8 mouse cellular contexts compared by ENCODE assay signal in the genomic region with DNA sequence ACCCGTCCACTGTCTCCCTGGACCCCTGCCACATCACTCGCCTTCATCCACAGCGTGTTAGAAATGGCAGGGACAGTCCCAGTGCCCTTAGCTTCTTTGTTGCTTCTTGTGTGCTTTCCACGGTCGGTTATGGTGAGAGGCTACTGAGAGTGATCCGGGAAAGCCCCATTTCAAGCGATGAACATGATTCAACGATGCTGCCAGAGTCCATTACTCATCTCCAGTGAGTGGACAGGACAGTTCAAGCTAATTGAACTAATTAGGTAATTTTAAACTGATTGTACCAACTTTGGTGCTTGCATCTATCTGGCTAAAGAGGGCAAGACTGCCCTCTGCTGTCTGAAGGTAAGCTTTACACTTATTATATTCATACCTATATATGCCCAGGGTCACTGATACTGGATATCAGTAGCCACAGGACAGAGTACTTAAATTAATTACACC. TPM values are rescaled to one million over a fixed set of nuclear protein-coding genes. Genes with fewer than 3 reads are reported as not detected.
A peak's percentile ranks its signal among the peaks of the same experiment; 100 is the strongest.
DNase-seq lines count a peak whose midpoint lies in the region.

No protein-coding gene starts in this region.

- no peaks in the 10 kb centered on the region for H3K9me3 ChIP-seq in hindbrain, embryonic 10.5 days

- H3K4me3 ChIP-seq in hindbrain, embryonic 10.5 days = no peak overlapping the region

- no peak overlapping the region for H3K27ac ChIP-seq in hindbrain, embryonic 10.5 days

- peak; percentile 47 for DNase-seq in kidney, adult 9 months
- no peak for DNase-seq in kidney, adult 11 months
- peak; percentile 57 for DNase-seq in CD4-positive, CD25-positive, alpha-beta regulatory T cell, adult 2 months (ENCODE audit: low read depth, low spot score)
- peak; percentile 20 for DNase-seq in brain, embryonic 18.5 days (ENCODE audit: low read depth, low spot score)
- peak; percentile 14 for DNase-seq in hindbrain, embryonic 10.5 days (ENCODE audit: low spot score)
- DNase-seq in mesoderm, embryonic 11.5 days (ENCODE audit: low read depth, low spot score) = peak; percentile 58
- DNase-seq in urinary bladder, postnatal 4 days (ENCODE audit: low spot score in 2 of 2) = no peak
- DNase-seq in gastrocnemius, postnatal 14 days = no peak

- intact Hi-C loops in gastrocnemius, postnatal 14 days (cut with DNase I; ENCODE audit: low total_unique reads) = loop anchor here (5.0 kb wide), 1 partner anchor 343 kb away; a partner anchor contains a TSS

- peaks cover 30% of the 10 kb centered on the region for H3K36me3 ChIP-seq in hindbrain, embryonic 10.5 days

- 44% methylated on average over 8 of the region's 8 CpGs for WGBS in hindbrain, embryonic 10.5 days

- H3K4me1 ChIP-seq in hindbrain, embryonic 10.5 days (replicated peaks) = no peaks in the 10 kb centered on the region

- no peaks in the 10 kb centered on the region for H3K27me3 ChIP-seq in hindbrain, embryonic 10.5 days (ENCODE audit: insufficient read depth, poor library complexity, severe bottlenecking)

RNA-seq across cellular contexts. Expression of a gene that starts 19.4 kb away (rescaled TPM):
- 64.8 and 81.4 TPM in 2 replicates for polyA plus RNA-seq in hindbrain, embryonic 10.5 days (2016; fragmentation: Nextera tagmentation; extraction: Ambion mirVana)
- 10 to 100 TPM; 27.6 to 29.7 TPM for total RNA-seq in gastrocnemius, postnatal 14 days (2021)

Comparison
In these comparisons a context has a peak if more than half of its experiments do, and no peak if none do; other contexts are left out.
1. DNase-seq: peak in kidney, adult 9 months (single experiment), CD4-positive, CD25-positive, alpha-beta regulatory T cell, adult 2 months (single experiment), brain, embryonic 18.5 days (single experiment), hindbrain, embryonic 10.5 days (single experiment) and mesoderm, embryonic 11.5 days (single experiment); none in kidney, adult 11 months (single experiment), urinary bladder, postnatal 4 days (0 of 2) and gastrocnemius, postnatal 14 days (single experiment).